Mouse (Mus musculus): ENCODE data around the gene Rassf3. TPM values are rescaled to one million over a fixed set of nuclear protein-coding genes. Genes with fewer than 3 reads are reported as not detected.

Rassf3 gene
- total and polyA plus RNA-seq, 3 experiments: 4.0 to 9.0 (median 7.3) TPM

GRCm38 (mm10) chr10:121487716-121488115 is 11.6 kb upstream of the Rassf3 start:
- in situ Hi-C loops (cut with MboI; ENCODE audit: low pct_ligation_motif_present, low pct_unique_long_range_greater_than_20kb, low sequenced_read_pairs): no loop called here
- Histone ChIP-seq H3K36me3 (replicated peaks in 1 of 2; ENCODE audit: control insufficient read depth in 1 of 2, insufficient read depth in 1 of 2, low read length in 1 of 2) (no peaks in the 10 kb centered on the region), H3K79me2 (replicated peaks; ENCODE audit: control insufficient read depth, extremely low read depth, insufficient read depth, poor library complexity, severe bottlenecking) (no peaks in the 10 kb centered on the region), H3K27me3 (replicated peaks) (no peaks in the 10 kb centered on the region), H3K4me3 (replicated peaks in 1 of 3; ENCODE audit: low read depth in 2 of 3, low read length in 2 of 3, poor library complexity in 1 of 3) (no peak overlapping the region), H3K9ac (ENCODE audit: insufficient read depth, low read depth) (no peak overlapping the region), H3K4me1 (ENCODE audit: control insufficient read depth in 1 of 2, insufficient read depth in 2 of 2) (peaks cover 10 to 33% of the 10 kb centered on the region in 2 experiments), H3K4me2 (ENCODE audit: insufficient read depth, low read depth, poor library complexity, severe bottlenecking) (no peak overlapping the region), H3K9me3 (replicated peaks; ENCODE audit: low read length) (no peaks in the 10 kb centered on the region), H3K27ac (ENCODE audit: insufficient read depth, low read depth) (no peak overlapping the region)
- TF ChIP-seq RAD21 (IDR thresholded peaks at IDR 0.05; ENCODE audit: low read depth, low read length) (no peak), EP300 (IDR thresholded peaks at IDR 0.05; ENCODE audit: low read length) (no peak), MXI1 (IDR thresholded peaks at IDR 0.05; ENCODE audit: low read depth, low read length) (no peak), IRF4 (IDR thresholded peaks at IDR 0.05; ENCODE audit: low read depth, low read length) (no peak), CHD2 (IDR thresholded peaks at IDR 0.05; ENCODE audit: low read length) (no peak), BHLHE40 (IDR thresholded peaks at IDR 0.05; ENCODE audit: low read depth, low read length) (no peak), CTCF (conservative IDR thresholded peaks at IDR 0.05 in 1 of 2, IDR thresholded peaks at IDR 0.05 in 1 of 2; ENCODE audit: low read depth in 2 of 2, low read length in 2 of 2) (no peak), ZNF384 (IDR thresholded peaks at IDR 0.05; ENCODE audit: low read depth, low read length) (no peak), TBP (conservative IDR thresholded peaks at IDR 0.05; ENCODE audit: low read depth, low read length) (no peak), JUN (IDR thresholded peaks at IDR 0.05; ENCODE audit: insufficient read depth, low read depth, low read length) (no peak), POLR2AphosphoS2 (IDR thresholded peaks at IDR 0.05; ENCODE audit: low read depth, low read length) (no peak), ELF1 (IDR thresholded peaks at IDR 0.05; ENCODE audit: low read depth, low read length) (no peak), PAX5 (IDR thresholded peaks at IDR 0.05; ENCODE audit: low read length) (no peak), USF1 (IDR thresholded peaks at IDR 0.05; ENCODE audit: low read depth, low read length) (no peak), NELFE (IDR thresholded peaks at IDR 0.05; ENCODE audit: low read depth, low read length) (no peak), MAX (IDR thresholded peaks at IDR 0.05; ENCODE audit: low read length) (no peak), NRF1 (IDR thresholded peaks at IDR 0.05; ENCODE audit: low read depth, low read length) (no peak)
- dilution Hi-C loops (cut with MboI; ENCODE audit: extremely low pct_ligation_motif_present, extremely low pct_unique_long_range_greater_than_20kb, low sequenced_read_pairs): no loop called here
- no peak for DNase-seq (ENCODE audit: extremely low read depth)

- in situ Hi-C loops (cut with MboI; ENCODE audit: low pct_ligation_motif_present, low pct_unique_long_range_greater_than_20kb, low sequenced_read_pairs) (no loop called here), dilution Hi-C loops (cut with MboI; ENCODE audit: extremely low pct_ligation_motif_present, extremely low pct_unique_long_range_greater_than_20kb, low sequenced_read_pairs) (no loop called here)
- no peak for TF ChIP-seq USF2 (conservative IDR thresholded peaks at IDR 0.05; ENCODE audit: low read depth, low read length)
- TF ChIP-seq MAZ (IDR thresholded peaks at IDR 0.05; ENCODE audit: low read depth, low read length): no peak
- Histone ChIP-seq H3K4me3 (replicated peaks in 1 of 3; ENCODE audit: low read depth in 2 of 3, low read length in 2 of 3, poor library complexity in 1 of 3) (no peak overlapping the region), H3K27me3 (replicated peaks) (no peaks in the 10 kb centered on the region), H3K9me3 (replicated peaks; ENCODE audit: low read length) (no peaks in the 10 kb centered on the region), H3K36me3 (replicated peaks in 1 of 2; ENCODE audit: control insufficient read depth in 1 of 2, insufficient read depth in 1 of 2, low read length in 1 of 2) (no peaks in the 10 kb centered on the region), H3K9ac (ENCODE audit: insufficient read depth, low read depth) (no peak overlapping the region), H3K27ac (ENCODE audit: insufficient read depth, low read depth) (no peak overlapping the region), H3K4me2 (ENCODE audit: insufficient read depth, low read depth, poor library complexity, severe bottlenecking) (no peak overlapping the region), H3K79me2 (replicated peaks; ENCODE audit: control insufficient read depth, extremely low read depth, insufficient read depth, poor library complexity, severe bottlenecking) (no peaks in the 10 kb centered on the region), H3K4me1 (ENCODE audit: control insufficient read depth in 1 of 2, insufficient read depth in 2 of 2) (peaks cover 10 to 33% of the 10 kb centered on the region in 2 experiments)
- no peak for DNase-seq (ENCODE audit: extremely low read depth)
Measured at GRCm38 (mm10) chr10:121486350-121486749, 10.2 kb upstream of the Rassf3 start.

All from CH12.LX (cell line).